In genomic region chr15:69387466-69387865, GRCm38 (mm10) we compare ENCODE assay signal across 18 mouse cellular contexts.
DNase-seq lines count a peak whose midpoint lies in the region; ATAC-seq and TF ChIP-seq lines count a peak whose summit lies in the region.
"Had no signal": no experiment of that assay in that cellular context is flagged by ENCODE, and none has a peak within 500 bp of the region (broad histone marks: within the 10 kb centered on the region; RNA-seq: fewer than 3 reads in every experiment).

No protein-coding gene starts in this region.

- H3K36me3 ChIP-seq in hindbrain, postnatal 0 days (ENCODE audit: insufficient read depth, low read length), result no peaks in the 10 kb centered on the region
- H3K36me3 ChIP-seq in hindbrain, embryonic 13.5 days, result no peaks in the 10 kb centered on the region
- H3K36me3 ChIP-seq in kidney, embryonic 14.5 days (ENCODE audit: control insufficient read depth, insufficient read depth, low read length), result no peaks in the 10 kb centered on the region
- H3K36me3 ChIP-seq: embryonic facial prominence, embryonic 15.5 days; hindbrain, embryonic 12.5 days; intestine, embryonic 15.5 days; neural tube, embryonic 12.5 days had no signal

- TF ChIP-seq CTCF in hindbrain, postnatal 0 days (IDR thresholded peaks at IDR 0.05; ENCODE audit: low read depth), result no peak
- no peak for TF ChIP-seq CTCF in gastrocnemius, adult 2 months (IDR thresholded peaks at IDR 0.05)

- DNase-seq in adrenal gland, postnatal 10 days, result peak; percentile 1
- no peak for DNase-seq in adrenal gland, adult 8-10 months
- peak; percentile 27 for DNase-seq in hindbrain, postnatal 0 days (ENCODE audit: low spot score)
- peak; percentile 69 to 89 for DNase-seq in layer of hippocampus, adult 18-20 months (ENCODE audit: low spot score in 2 of 2)
- DNase-seq in layer of hippocampus, postnatal 36 days, result peak; percentile 49 to 67
- no peak for DNase-seq in gastrocnemius, adult 2 months
- DNase-seq: cerebellum, adult 8-10 months; gastrocnemius, postnatal 14 days; heart, adult 2 months; lung, postnatal 10 days; thymus, adult 2 months had no signal

- H3K4me3 ChIP-seq in hindbrain, postnatal 0 days (ENCODE audit: low read length), result no peak overlapping the region
- H3K4me3 ChIP-seq in hindbrain, embryonic 13.5 days, result no peak overlapping the region
- no peak overlapping the region for H3K4me3 ChIP-seq in gastrocnemius, adult 2 months
- H3K4me3 ChIP-seq in kidney, embryonic 14.5 days (ENCODE audit: low read length), result no peak overlapping the region
- H3K4me3 ChIP-seq: embryonic facial prominence, embryonic 15.5 days; heart, adult 2 months; hindbrain, embryonic 12.5 days; intestine, embryonic 15.5 days; megakaryocyte, embryonic 14.5 days; neural tube, embryonic 12.5 days had no signal

- no peak overlapping the region for H3K4me2 ChIP-seq in hindbrain, postnatal 0 days (ENCODE audit: low read depth, low read length)
- H3K4me2 ChIP-seq in hindbrain, embryonic 13.5 days, result no peak overlapping the region
- no peak overlapping the region for H3K4me2 ChIP-seq in kidney, embryonic 14.5 days (replicated peaks; ENCODE audit: low read depth, low read length)
- H3K4me2 ChIP-seq: embryonic facial prominence, embryonic 15.5 days; hindbrain, embryonic 12.5 days; intestine, embryonic 15.5 days; neural tube, embryonic 12.5 days had no signal

- H3K27ac ChIP-seq in hindbrain, postnatal 0 days, result no peak overlapping the region
- H3K27ac ChIP-seq in hindbrain, embryonic 13.5 days, result no peak overlapping the region
- no peak overlapping the region for H3K27ac ChIP-seq in gastrocnemius, adult 2 months
- H3K27ac ChIP-seq in kidney, embryonic 14.5 days (ENCODE audit: low read depth, low read length), result no peak overlapping the region
- H3K27ac ChIP-seq: embryonic facial prominence, embryonic 15.5 days; heart, adult 2 months; hindbrain, embryonic 12.5 days; intestine, embryonic 15.5 days; neural tube, embryonic 12.5 days had no signal

- no peak overlapping the region for H3K9ac ChIP-seq in hindbrain, postnatal 0 days (replicated peaks; ENCODE audit: low read length)
- no peak overlapping the region for H3K9ac ChIP-seq in hindbrain, embryonic 13.5 days
- H3K9ac ChIP-seq in kidney, embryonic 14.5 days (ENCODE audit: low read depth, low read length), result no peak overlapping the region
- H3K9ac ChIP-seq: embryonic facial prominence, embryonic 15.5 days; hindbrain, embryonic 12.5 days; intestine, embryonic 15.5 days; neural tube, embryonic 12.5 days had no signal

- no peaks in the 10 kb centered on the region for H3K9me3 ChIP-seq in hindbrain, postnatal 0 days (ENCODE audit: low read length)
- no peaks in the 10 kb centered on the region for H3K9me3 ChIP-seq in hindbrain, embryonic 13.5 days
- H3K9me3 ChIP-seq in kidney, embryonic 14.5 days (ENCODE audit: control insufficient read depth, low read length), result no peaks in the 10 kb centered on the region
- H3K9me3 ChIP-seq: embryonic facial prominence, embryonic 15.5 days; hindbrain, embryonic 12.5 days; intestine, embryonic 15.5 days; megakaryocyte, embryonic 14.5 days; neural tube, embryonic 12.5 days had no signal

- H3K27me3 ChIP-seq in hindbrain, postnatal 0 days (ENCODE audit: insufficient read depth, low read length), result no peaks in the 10 kb centered on the region
- H3K27me3 ChIP-seq in hindbrain, embryonic 13.5 days, result no peaks in the 10 kb centered on the region
- no peaks in the 10 kb centered on the region for H3K27me3 ChIP-seq in kidney, embryonic 14.5 days (ENCODE audit: control insufficient read depth, insufficient read depth, low read length)
- H3K27me3 ChIP-seq: embryonic facial prominence, embryonic 15.5 days; hindbrain, embryonic 12.5 days; intestine, embryonic 15.5 days; megakaryocyte, embryonic 14.5 days; neural tube, embryonic 12.5 days had no signal

- ATAC-seq in hindbrain, postnatal 0 days, result no peak
- ATAC-seq in hindbrain, embryonic 13.5 days (ENCODE audit: low FRiP score), result no peak
- no peak for ATAC-seq in kidney, embryonic 14.5 days (ENCODE audit: low FRiP score, low TSS enrichment)
- ATAC-seq: intestine, embryonic 15.5 days had no signal

- intact Hi-C loops in gastrocnemius, adult 2 months (cut with DNase I), result no loop called here

- H3K4me1 ChIP-seq in hindbrain, postnatal 0 days (ENCODE audit: insufficient read depth, low read length), result no peaks in the 10 kb centered on the region
- no peaks in the 10 kb centered on the region for H3K4me1 ChIP-seq in hindbrain, embryonic 13.5 days (replicated peaks)
- H3K4me1 ChIP-seq in kidney, embryonic 14.5 days (ENCODE audit: control insufficient read depth, insufficient read depth, low read length), result no peaks in the 10 kb centered on the region
- H3K4me1 ChIP-seq: embryonic facial prominence, embryonic 15.5 days; hindbrain, embryonic 12.5 days; intestine, embryonic 15.5 days; megakaryocyte, embryonic 14.5 days; neural tube, embryonic 12.5 days had no signal

Comparison
In these comparisons a context has a peak if more than half of its experiments do, and no peak if none do; other contexts are left out.
1. DNase-seq: peak in adrenal gland, postnatal 10 days (single experiment), hindbrain, postnatal 0 days (single experiment), layer of hippocampus, adult 18-20 months (2 of 2) and layer of hippocampus, postnatal 36 days (2 of 2); none in adrenal gland, adult 8-10 months (single experiment) and gastrocnemius, adult 2 months (single experiment).